Mouse (Mus musculus): ENCODE measurements around the gene Tef. TPM values are rescaled to one million over a fixed set of nuclear protein-coding genes. Genes with fewer than 3 reads are reported as not detected.

Tef gene
- polyA plus RNA-seq (2015; fragmentation: Nextera tagmentation; extraction: Ambion mirVana), result 22.9 and 25.9 TPM in 2 replicates

DNA sequence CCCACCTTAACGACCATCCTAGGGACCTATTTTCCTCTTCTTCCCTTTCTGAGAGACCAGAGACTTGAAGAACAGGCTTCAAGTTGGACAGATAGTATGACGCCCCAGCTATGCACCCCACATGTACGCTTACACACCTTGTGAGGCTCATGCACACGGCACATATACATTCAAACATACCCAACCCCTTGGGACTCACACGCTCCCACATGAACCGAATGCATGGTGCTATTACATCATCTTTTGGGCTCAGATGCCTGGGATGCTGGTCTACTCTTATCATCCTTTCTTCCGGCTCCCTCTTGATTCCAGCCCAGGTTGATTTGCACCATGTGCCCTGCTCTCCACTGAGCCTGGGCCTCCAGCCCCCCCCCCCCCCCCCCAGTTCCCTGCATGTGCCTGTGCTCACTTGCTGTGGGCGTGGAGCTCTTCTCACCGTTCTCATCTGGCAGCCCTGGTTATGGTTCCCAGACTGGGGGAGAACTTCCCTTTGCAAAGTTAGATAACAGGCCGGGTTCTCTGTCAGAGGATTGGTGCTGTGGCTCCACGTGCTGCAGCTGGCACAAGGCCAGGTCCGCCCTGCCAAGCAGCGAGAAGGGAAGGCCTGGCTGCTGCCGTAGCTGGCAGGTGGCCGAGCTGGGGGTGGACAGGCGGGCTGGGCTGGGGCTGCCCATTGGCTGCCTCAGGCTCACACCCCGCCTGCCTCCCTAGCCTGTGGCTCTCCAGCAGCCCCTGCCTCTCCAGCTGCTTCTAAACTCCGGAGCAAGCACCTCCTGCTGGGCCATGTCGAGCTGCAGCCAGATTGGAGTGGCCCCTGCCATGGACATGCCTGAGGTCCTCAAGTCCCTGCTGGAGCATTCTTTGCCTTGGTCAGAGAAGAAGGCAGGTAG, at the start of gene Tef:
Gene Tef, plus strand, starts transcription at position 421 of the 890 bp plus-strand sequence.
- Histone ChIP-seq H3K9me3 (replicated peaks) (no peaks in the 10 kb centered on the region), H3K27me3 (no peaks in the 10 kb centered on the region), H3K36me3 (no peaks in the 10 kb centered on the region), H3K27ac (peak within 1 kb of the TSS; percentile 81), H3K4me3 (peak within 1 kb of the TSS; percentile 45), H3K4me2 (peak within 1 kb of the TSS; percentile 73), H3K9ac (peak within 1 kb of the TSS; percentile 38), H3K4me1 (replicated peaks) (peaks cover 50% of the 10 kb centered on the region)
- WGBS, result 13% methylated on average over 18 of the region's 19 CpGs
- ATAC-seq (replicated peaks; ENCODE audit: insufficient number of reproducible peaks, insufficient read depth, low FRiP score, low read depth), result peak; percentile 98

DNA sequence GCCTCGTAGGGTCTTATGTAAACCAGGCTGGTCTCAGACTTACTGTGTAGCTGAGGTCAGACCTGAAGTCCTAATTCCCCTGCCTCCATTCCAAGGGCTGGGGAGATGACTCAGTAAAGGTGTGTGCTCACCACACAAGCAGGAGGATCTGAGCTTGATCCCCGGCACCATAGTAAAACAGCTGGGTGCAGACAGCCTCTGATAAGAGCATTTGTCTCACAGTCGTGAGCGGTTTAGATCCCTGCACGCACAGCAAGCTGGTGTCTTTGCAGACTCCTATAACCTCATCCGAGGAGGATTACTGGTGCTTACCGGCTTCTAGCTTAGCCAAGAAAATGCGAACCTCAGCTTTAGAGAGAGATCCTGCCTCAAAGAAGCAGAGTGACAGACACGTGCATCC, 48.6 kb upstream of the Tef start:
- H3K27me3 ChIP-seq, result no peaks in the 10 kb centered on the region
- no peak overlapping the region for H3K4me2 ChIP-seq
- no peak overlapping the region for H3K4me3 ChIP-seq
- H3K9me3 ChIP-seq (replicated peaks), result no peaks in the 10 kb centered on the region
- 81% methylated on average over 9 of the region's 9 CpGs for WGBS
- H3K36me3 ChIP-seq, result 0 out of 2 replicates have a peak, but pooled peaks cover 6% of the 10 kb centered on the region
- ATAC-seq (replicated peaks; ENCODE audit: insufficient number of reproducible peaks, insufficient read depth, low FRiP score, low read depth), result no peak
- peaks cover 14% of the 10 kb centered on the region for H3K4me1 ChIP-seq (replicated peaks)
- H3K9ac ChIP-seq, result no peak overlapping the region
- H3K27ac ChIP-seq, result no peak overlapping the region

DNA sequence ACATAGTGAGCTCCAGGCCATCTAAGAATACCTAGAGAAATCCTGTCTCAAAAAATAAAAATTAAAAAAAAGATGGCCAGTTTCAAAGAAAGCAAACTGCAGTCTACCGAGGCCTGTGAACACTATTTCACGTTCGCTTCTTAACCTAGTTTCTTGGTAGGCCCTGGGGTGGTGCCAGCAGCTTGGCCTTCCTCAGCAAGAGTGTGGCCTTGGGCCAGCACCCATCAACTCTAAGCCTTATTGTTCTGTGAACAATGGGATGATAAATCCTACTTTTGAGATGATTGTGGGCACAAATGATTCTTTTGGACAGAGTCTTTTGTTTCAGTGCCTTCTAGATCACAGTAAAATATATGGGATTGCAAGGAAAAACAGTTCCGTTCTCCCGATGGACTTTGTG, 43.5 kb upstream of the Tef start:
- ATAC-seq (replicated peaks; ENCODE audit: insufficient number of reproducible peaks, insufficient read depth, low FRiP score, low read depth), result no peak
- Histone ChIP-seq H3K9ac (no peak overlapping the region), H3K36me3 (0 out of 2 replicates have a peak, but pooled peaks cover 9% of the 10 kb centered on the region), H3K4me3 (no peak overlapping the region), H3K4me2 (no peak overlapping the region), H3K9me3 (replicated peaks) (no peaks in the 10 kb centered on the region), H3K27me3 (no peaks in the 10 kb centered on the region), H3K4me1 (replicated peaks) (peaks cover 8% of the 10 kb centered on the region), H3K27ac (no peak overlapping the region)
- 88% methylated on average over 5 of the region's 5 CpGs for WGBS

DNA sequence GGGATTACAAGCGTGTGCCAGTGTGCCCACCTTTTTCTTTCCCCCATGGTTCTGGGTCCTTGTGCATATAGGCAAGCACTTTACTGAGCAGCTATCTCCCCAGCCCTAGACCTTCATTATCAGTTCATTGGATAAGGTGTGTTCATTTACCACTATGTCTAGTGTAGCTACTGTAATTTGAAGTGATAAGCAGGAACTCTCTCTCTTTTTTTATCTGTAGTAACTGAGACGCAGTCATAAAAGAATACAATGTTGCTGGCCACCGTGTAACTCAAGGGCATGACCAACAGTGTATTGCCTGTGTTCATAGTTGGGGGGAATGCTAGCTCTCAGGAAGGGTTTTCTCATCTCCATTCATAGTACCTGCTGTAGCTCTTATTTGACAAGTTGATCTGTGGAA, 42.7 kb upstream of the Tef start:
- Histone ChIP-seq H3K4me3 (no peak overlapping the region), H3K9me3 (replicated peaks) (no peaks in the 10 kb centered on the region), H3K4me2 (no peak overlapping the region), H3K9ac (no peak overlapping the region), H3K27ac (no peak overlapping the region), H3K36me3 (0 out of 2 replicates have a peak, but pooled peaks cover 9% of the 10 kb centered on the region), H3K27me3 (no peaks in the 10 kb centered on the region), H3K4me1 (replicated peaks) (peaks cover 8% of the 10 kb centered on the region)
- no peak for ATAC-seq (replicated peaks; ENCODE audit: insufficient number of reproducible peaks, insufficient read depth, low FRiP score, low read depth)
- WGBS, result 68% methylated on average over 3 of the region's 3 CpGs

DNA sequence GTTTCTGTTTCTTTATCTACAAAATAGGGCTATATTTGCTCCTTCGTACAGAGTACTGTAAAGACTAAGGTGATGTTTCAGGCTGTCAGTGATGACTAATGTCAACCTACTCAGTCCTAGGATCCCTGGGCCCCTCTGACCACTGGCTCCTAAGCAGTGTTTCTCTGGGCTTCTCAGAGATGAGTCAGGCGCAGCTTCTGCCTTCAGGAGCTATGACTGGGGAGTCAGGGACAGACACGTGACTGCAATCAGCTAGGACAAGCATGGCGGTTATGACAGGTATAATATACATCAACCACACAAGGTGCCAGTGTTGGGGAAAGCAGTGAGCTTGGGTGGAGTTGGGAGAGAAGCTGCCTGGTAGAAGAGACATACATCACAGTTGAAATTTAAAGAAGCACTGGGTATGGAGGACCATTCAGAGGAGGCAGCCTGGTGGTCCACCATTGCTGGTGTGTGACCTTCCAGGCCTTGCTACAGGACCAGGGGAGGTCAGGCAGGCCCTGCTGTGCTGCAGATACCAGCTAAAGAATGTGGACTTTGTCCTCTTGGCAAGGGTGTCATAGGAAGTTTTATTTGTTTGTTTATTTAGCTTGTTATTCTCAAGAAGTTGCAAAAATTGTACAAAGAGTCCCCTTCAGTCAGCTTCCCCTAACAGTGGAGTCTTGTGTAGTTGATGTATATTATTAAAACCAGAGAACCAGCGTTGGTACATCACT, 41.7 kb upstream of the Tef start:
- Histone ChIP-seq H3K9me3 (replicated peaks) (no peaks in the 10 kb centered on the region), H3K36me3 (0 out of 2 replicates have a peak, but pooled peaks cover 5% of the 10 kb centered on the region), H3K27ac (no peak overlapping the region), H3K4me3 (no peak overlapping the region), H3K27me3 (no peaks in the 10 kb centered on the region), H3K9ac (no peak overlapping the region), H3K4me2 (no peak overlapping the region), H3K4me1 (replicated peaks) (peaks cover 8% of the 10 kb centered on the region)
- 87% methylated on average over 5 of the region's 5 CpGs for WGBS
- ATAC-seq (replicated peaks; ENCODE audit: insufficient number of reproducible peaks, insufficient read depth, low FRiP score, low read depth), result no peak

DNA sequence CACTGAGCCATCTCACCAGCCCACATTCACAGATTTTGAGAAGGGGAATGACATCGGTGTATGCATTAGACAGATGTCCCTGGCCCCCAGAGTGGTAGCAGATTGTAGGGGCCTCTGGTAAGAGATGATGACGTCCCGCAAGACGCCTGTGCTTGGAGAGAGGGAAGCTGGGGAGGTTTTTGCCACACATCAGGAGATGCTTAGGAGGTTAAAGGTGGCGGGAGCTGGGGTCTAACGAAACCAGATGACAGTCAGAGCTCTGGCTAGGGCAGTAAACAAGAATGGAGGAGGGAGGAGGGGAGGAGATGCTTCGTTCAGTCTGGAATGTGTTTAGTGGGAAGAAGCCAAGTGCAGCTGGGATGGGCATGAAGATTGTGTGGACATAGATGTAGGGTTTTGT, 40.8 kb upstream of the Tef start:
- H3K4me3 ChIP-seq, result no peak overlapping the region
- ATAC-seq (replicated peaks; ENCODE audit: insufficient number of reproducible peaks, insufficient read depth, low FRiP score, low read depth), result no peak
- H3K27me3 ChIP-seq, result no peaks in the 10 kb centered on the region
- no peaks in the 10 kb centered on the region for H3K9me3 ChIP-seq (replicated peaks)
- 88% methylated on average over 7 of the region's 7 CpGs for WGBS
- no peak overlapping the region for H3K4me2 ChIP-seq
- H3K27ac ChIP-seq, result no peak overlapping the region
- H3K4me1 ChIP-seq (replicated peaks), result peaks cover 8% of the 10 kb centered on the region
- no peak overlapping the region for H3K9ac ChIP-seq
- 0 out of 2 replicates have a peak, but pooled peaks cover 3% of the 10 kb centered on the region for H3K36me3 ChIP-seq

DNA sequence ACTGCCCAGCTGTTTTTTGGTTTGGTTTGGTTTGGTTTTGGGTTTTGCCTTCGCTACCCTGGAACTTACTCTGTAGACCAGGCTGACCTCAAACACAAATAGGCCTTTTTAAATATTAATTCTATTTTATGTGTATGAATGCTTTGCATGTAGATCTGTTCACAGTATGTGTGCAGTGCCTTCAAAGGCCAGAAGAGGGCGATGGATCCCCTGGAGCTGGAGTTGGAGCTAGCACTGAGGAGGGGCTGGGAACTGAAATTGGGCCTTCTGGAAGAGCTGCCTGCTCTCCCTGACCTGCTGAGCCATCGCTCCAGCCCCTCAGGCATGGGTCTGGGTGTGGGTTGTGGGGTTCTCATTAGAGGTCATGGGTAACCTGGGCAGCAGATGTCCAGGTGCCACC, 40.3 kb upstream of the Tef start:
- Histone ChIP-seq H3K9me3 (replicated peaks) (no peaks in the 10 kb centered on the region), H3K4me3 (no peak overlapping the region), H3K27me3 (no peaks in the 10 kb centered on the region), H3K9ac (no peak overlapping the region), H3K27ac (no peak overlapping the region), H3K4me1 (replicated peaks) (peaks cover 8% of the 10 kb centered on the region), H3K4me2 (no peak overlapping the region), H3K36me3 (0 out of 2 replicates have a peak, but pooled peaks cover 3% of the 10 kb centered on the region)
- WGBS, result 79% methylated on average over 3 of the region's 3 CpGs
- ATAC-seq (replicated peaks; ENCODE audit: insufficient number of reproducible peaks, insufficient read depth, low FRiP score, low read depth), result no peak

DNA sequence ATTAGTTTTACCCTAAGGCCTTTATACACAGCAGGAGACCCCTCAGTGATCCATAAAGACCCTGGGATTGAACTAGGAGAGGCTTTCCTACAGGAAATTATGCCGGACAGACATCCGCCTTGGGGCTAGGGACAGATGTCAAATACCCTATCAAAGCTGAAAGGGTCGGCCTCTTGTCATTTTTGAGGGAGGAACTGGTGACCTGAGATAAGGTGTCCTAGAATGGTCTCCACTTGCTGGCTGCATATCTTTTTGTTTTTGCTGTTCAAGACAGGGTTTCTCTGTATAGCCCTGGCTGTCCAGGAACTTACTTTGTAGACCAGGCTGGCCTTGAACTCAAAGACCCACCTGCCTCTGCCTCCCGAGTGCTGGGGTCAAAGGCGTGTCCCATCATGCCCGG, 37.6 kb upstream of the Tef start:
- Histone ChIP-seq H3K4me3 (no peak overlapping the region), H3K27me3 (no peaks in the 10 kb centered on the region), H3K9ac (no peak overlapping the region), H3K36me3 (peaks cover 12% of the 10 kb centered on the region; the same call in 1 of the 2 replicates), H3K27ac (no peak overlapping the region), H3K4me2 (no peak overlapping the region), H3K4me1 (replicated peaks) (peaks cover 5% of the 10 kb centered on the region; the same call in 1 of the 2 replicates), H3K9me3 (replicated peaks) (no peaks in the 10 kb centered on the region)
- no peak for ATAC-seq (replicated peaks; ENCODE audit: insufficient number of reproducible peaks, insufficient read depth, low FRiP score, low read depth)
- 82% methylated on average over 6 of the region's 6 CpGs for WGBS

DNA sequence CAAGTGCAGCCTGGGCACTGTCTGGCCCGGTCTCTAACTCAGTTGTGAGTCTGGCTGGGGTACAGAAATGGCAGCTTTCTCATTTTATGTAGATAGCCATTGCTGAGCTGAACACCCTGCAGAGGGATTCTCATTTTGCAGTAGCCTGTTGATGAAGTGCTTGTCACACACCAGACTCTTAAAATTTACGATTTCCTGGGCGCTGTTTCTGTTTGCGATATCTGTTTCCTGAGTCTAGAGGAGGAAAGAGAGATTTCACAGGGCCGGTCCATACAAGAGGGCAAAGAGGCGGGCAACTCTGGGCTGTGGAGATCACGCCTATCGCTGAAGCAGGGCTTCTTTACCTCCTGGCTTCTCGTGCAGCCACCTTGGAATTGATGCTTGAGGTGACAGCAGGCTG, 36.6 kb upstream of the Tef start:
- Histone ChIP-seq H3K36me3 (peaks cover 20% of the 10 kb centered on the region), H3K27ac (no peak overlapping the region), H3K9ac (no peak overlapping the region), H3K4me3 (no peak overlapping the region), H3K9me3 (replicated peaks) (no peaks in the 10 kb centered on the region), H3K4me2 (no peak overlapping the region), H3K4me1 (replicated peaks) (no peaks in the 10 kb centered on the region), H3K27me3 (no peaks in the 10 kb centered on the region)
- no peak for ATAC-seq (replicated peaks; ENCODE audit: insufficient number of reproducible peaks, insufficient read depth, low FRiP score, low read depth)
- 82% methylated on average over 9 of the region's 9 CpGs for WGBS

DNA sequence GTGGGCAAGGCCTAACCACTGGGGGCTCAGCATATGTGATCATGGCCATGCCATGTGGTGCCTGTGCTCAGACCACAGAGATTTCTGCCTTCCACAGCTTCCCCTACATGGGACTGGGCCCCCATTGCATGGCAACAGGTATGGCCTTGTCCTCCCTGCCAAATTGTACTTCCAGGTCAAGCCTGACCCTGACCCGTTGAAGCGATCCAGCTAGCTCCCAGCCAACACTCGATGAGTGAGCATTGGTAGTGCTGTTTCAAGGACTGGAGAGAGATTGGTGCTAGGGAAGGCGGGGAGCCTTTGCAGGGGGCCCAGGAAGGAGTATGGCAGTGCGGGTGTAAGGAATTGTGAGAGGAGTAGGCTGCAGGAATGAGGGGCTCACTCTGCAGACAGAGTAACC, 35.8 kb upstream of the Tef start:
- no peaks in the 10 kb centered on the region for H3K9me3 ChIP-seq (replicated peaks)
- WGBS, result 86% methylated on average over 5 of the region's 5 CpGs
- ATAC-seq (replicated peaks; ENCODE audit: insufficient number of reproducible peaks, insufficient read depth, low FRiP score, low read depth), result no peak

DNA sequence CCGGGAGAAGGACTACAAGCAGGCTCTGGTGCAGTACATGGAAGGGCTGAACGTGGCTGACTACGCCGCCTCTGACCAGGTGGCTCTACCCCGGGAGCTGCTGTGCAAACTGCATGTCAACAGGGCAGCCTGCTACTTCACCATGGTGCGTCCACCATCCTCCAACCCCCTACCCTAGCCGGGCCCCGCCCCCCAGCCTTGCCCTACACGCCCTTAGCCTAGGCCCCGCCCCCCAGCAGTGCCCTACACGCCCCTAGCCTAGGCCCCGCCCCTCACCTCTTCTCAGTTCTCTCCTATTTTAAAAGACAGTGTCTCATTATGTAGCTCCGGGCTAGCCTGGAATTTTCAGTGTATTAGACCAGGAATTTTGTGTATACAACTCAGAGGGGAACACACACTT, 33.2 kb upstream of the Tef start:
- H3K36me3 ChIP-seq, result peaks cover 40% of the 10 kb centered on the region
- no peak overlapping the region for H3K4me2 ChIP-seq
- no peak overlapping the region for H3K27ac ChIP-seq
- H3K27me3 ChIP-seq, result no peaks in the 10 kb centered on the region
- WGBS, result 58% methylated on average over 13 of the region's 13 CpGs
- no peaks in the 10 kb centered on the region for H3K4me1 ChIP-seq (replicated peaks)
- no peak overlapping the region for H3K9ac ChIP-seq
- no peaks in the 10 kb centered on the region for H3K9me3 ChIP-seq (replicated peaks)
- ATAC-seq (replicated peaks; ENCODE audit: insufficient number of reproducible peaks, insufficient read depth, low FRiP score, low read depth), result no peak
- no peak overlapping the region for H3K4me3 ChIP-seq

More for the DNA sequence above, 35.8 kb upstream of the Tef start:
- peaks cover 21% of the 10 kb centered on the region for H3K36me3 ChIP-seq
- no peaks in the 10 kb centered on the region for H3K4me1 ChIP-seq (replicated peaks)
- no peak overlapping the region for H3K27ac ChIP-seq
- no peak overlapping the region for H3K4me3 ChIP-seq
- no peak overlapping the region for H3K9ac ChIP-seq
- H3K27me3 ChIP-seq, result no peaks in the 10 kb centered on the region
- H3K4me2 ChIP-seq, result no peak overlapping the region
